Mouse (Mus musculus) brain, embryonic 14.5 days (tissue): ENCODE results near the gene Picalm.

Experiments used
- CTCF ChIP-seq: fragments of 200-500 bp; IDR thresholded peaks from 2 replicates; pipeline ENCODE4 v1.5.1; 2012; ENCODE audit warnings: inconsistent platforms, mild to moderate bottlenecking, moderate library complexity, borderline replicate concordance; ENCODE audit not compliant: insufficient read depth, insufficient read length; ENCODE audit errors: extremely low read depth
- POLR2A ChIP-seq: fragments of 200-500 bp; IDR thresholded peaks from 2 replicates; pipeline ENCODE4 v1.6.1; 2012; ENCODE audit warnings: mild to moderate bottlenecking, inconsistent platforms, borderline replicate concordance; ENCODE audit not compliant: poor library complexity, insufficient read depth, insufficient read length, severe bottlenecking; ENCODE audit errors: extremely low read depth

GRCm38 (mm10) chr7:90160598-90160997 is 30.6 kb downstream of the Picalm start:
- TF ChIP-seq CTCF (no peak), POLR2A (no peak)
